Mouse (Mus musculus) bone marrow, adult 2 months (tissue): Measurements from ENCODE around the gene Pbld1.

Experiments used
- CTCF ChIP-seq: fragments of 200-500 bp; IDR thresholded peaks from 2 replicates; pipeline ENCODE4 v1.5.1; 2011; ENCODE audit warnings: low read length, control low read depth; ENCODE audit not compliant: control insufficient read depth, insufficient read depth
- POLR2A ChIP-seq: fragments of 200-500 bp; IDR thresholded peaks from 2 replicates; pipeline ENCODE4 v1.6.1; 2011; ENCODE audit warnings: low read depth, mild to moderate bottlenecking, control low read depth, low read length, borderline replicate concordance; ENCODE audit not compliant: control insufficient read depth

- TF ChIP-seq CTCF: no peak
- peak; percentile 93 for TF ChIP-seq POLR2A
Observed at GRCm38 (mm10) chr10:63023749-63024579, 36.0 kb upstream of the Pbld1 start, which contains the start of the genes Hnrnph3 and Pbld2.
